Mouse (Mus musculus) gastrocnemius, postnatal 14 days (tissue): Measurements from ENCODE around the gene Tpsb2. TPM values are rescaled to one million over a fixed set of nuclear protein-coding genes. Genes with fewer than 3 reads are reported as not detected.
A peak's percentile ranks its signal among the peaks of the same experiment; 100 is the strongest.

Experiments
- DNase-seq: peaks from one replicate; pipeline ENCODE4 v3.0.0; 2021; ENCODE audit warnings: mixed read lengths
- intact Hi-C: fragments of 180-260 bp; cut with DNase I; formaldehyde crosslinking; loops from one replicate; pipeline ENCODE4 v1.15.1; 2025; ENCODE audit warnings: low total_unique reads
- long read RNA-seq, 2 experiments: library from polyadenylated mRNA; stranded (forward); transcript quantifications; one replicate each; pipeline ENCODE4 v2.0.0; 2021
- total RNA-seq, 2 experiments: library from RNA; stranded (reverse); gene quantifications; 2 replicates each; pipeline ENCODE4 v1.2.3; 2021

The Tpsb2 gene
- 10 to 100 TPM in 1 of 2 experiments, 1 to 10 TPM in 1; 9.4 to 12.6 TPM for total RNA-seq
- long read RNA-seq, experiment 1, partial matches to known transcripts = 0 of 5 reads
- long read RNA-seq, experiment 1, other reads (novel, unspliced or antisense) = 2 of 5 reads
- long read RNA-seq, experiment 2, transcript Tpsb2-203 (6 exons, 1,118 nt) = major isoform, 7 of 8 reads
- long read RNA-seq, experiment 2, partial matches to known transcripts = 1 of 8 reads
- long read RNA-seq, experiment 2, other reads (novel, unspliced or antisense) = 0 of 8 reads

DNA sequence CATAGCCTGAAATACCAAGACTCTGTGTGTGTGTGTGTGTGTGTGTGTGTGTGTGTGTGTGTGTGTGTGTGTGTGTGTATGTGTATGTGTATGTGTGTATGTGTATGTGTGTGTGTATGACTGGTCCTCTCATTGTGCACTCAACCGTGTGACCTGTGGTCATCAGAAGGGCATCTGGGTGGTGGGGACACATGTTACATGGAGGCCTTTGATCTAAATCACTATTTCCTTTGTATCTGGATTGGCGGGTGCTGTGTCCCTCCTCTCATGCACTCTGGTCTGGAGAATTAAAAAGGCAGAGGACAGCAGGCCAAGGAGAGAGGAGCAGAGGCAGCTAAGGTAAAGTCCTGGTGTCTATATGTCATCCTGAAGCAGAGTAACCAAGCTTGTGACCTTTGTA lies at the start of gene Tpsb2:
Gene Tpsb2, plus strand, starts transcription at position 301 of the 400 bp plus-strand sequence.
- no peak for DNase-seq
- intact Hi-C loops = no loop called here

DNA sequence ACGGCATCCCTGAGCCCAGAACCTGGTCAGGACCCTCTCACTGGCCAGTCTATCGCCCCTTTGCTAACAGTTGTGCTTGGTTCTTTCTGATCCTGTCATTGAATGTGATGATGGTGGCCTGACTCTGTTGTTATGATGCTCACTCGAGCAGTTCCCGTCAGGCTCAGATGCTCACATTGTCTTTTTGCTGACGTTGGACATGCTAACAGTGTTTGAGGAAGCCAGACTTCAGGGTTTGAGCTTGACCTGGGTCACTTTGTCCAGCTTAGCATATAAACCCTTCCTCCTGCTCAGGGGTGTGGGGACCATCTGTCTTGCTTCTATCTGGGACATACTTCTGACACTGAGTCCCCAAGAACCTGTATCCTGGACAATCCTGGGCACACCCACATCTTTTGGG lies 47.8 kb upstream of the Tpsb2 start, which contains the start of gene Prss29:
Gene Prss29, plus strand, starts transcription at position 301 of the 400 bp plus-strand sequence.
- DNase-seq = no peak
- intact Hi-C loops = no loop called here

DNA sequence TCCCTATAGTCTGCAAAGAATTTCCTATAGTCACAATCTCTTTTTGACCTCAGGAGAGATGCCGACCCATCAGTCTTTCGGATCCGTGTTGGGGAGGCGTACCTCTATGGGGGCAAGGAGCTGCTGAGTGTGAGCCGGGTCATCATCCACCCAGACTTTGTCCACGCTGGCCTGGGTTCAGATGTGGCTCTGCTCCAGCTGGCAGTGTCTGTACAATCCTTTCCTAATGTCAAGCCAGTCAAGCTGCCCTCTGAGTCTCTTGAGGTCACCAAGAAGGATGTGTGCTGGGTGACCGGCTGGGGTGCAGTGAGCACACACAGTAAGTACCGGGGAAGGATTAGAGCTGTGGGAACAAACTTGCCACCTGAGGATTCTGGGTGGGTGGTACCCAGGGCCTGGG lies 45.3 kb upstream of the Tpsb2 start:
- DNase-seq = no peak
- intact Hi-C loops = no loop called here

DNA sequence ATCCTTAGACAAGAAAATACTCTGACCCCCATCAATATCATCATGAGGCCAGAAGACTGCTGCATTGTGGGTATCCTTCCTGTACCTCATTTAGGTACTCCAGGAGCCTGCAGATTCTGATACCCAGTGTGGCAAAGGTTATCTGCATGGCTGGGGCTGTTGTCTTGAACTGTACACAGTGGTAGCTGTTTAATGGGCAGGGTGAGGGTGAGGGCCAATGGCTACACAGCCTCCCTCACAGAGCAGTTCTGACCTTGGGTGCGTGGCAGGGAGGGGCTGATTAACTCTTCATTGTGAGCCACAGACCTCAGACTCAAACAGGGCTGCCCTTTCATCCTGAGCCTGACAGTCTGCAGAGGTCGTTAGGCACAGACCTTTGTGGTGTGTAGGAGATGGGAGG lies 43.2 kb upstream of the Tpsb2 start:
- DNase-seq = no peak
- intact Hi-C loops = no loop called here

DNA sequence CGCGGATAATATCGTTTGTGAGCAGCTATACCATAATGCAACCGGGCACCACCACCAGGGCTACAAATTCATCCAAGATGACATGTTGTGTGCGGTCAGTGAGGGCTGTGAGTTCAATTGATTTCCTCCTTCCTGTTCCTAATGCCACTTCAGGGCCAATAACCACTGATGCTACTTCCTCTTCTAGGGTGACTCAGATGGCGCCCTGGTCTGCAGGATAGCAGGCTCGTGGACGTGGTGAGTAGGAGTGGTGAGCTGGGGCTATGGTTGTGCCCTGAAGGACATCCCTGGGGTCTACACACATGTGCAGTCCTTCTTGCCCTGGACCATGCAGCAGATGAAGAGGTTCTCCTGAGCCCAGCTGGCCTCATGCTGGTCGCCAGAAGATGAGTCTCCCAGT lies 33.8 kb upstream of the Tpsb2 start:
- intact Hi-C loops = loop anchor here (10.0 kb wide), 1 partner anchor 142 kb away; no protein-coding TSS in a partner anchor
- DNase-seq = no peak

DNA sequence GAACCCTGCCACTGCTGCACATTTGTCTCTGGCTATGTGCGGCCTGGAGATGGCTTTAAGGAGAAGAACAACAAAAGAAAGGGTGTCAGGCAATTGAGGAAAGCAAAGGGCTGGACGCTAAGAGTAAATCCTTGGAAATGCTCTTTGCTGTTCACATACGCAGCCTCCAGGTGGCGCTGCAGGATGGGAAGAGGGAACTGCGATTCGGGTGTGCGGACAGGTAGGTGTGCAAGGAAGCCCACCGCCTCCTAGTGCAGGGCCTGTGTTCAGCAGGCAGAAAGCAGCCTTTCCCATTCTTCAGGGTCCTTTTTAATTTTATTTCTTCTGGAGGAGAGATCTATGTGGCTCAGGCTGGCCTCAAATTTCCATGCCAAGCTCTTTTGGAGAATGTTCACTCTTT lies 32.2 kb upstream of the Tpsb2 start:
- DNase-seq = peak; percentile 33
- intact Hi-C loops = loop anchor here (10.0 kb wide), 1 partner anchor 141 kb away; no protein-coding TSS in a partner anchor

DNA sequence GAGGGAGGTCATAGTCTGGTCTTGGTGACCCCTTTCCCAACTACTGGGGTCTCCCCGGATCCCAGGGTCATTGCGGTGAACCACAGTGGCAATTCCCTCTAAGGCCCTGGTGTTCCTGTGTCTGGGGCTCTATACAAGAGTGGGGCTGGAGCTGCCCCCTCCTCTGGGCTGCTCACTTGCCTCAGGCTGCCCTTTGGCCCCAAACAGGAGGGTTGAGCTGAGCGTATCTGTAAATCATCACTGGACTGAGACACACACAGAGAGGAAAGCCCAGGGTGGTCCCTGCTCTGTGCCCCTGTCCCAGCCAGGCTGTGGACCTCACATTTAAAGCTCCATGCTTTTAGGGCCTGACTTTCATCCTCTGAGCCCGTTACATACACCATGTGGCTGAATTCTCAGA lies 27.9 kb upstream of the Tpsb2 start:
- intact Hi-C loops = loop anchor here (10.0 kb wide), 1 partner anchor 137 kb away; no protein-coding TSS in a partner anchor
- no peak for DNase-seq

DNA sequence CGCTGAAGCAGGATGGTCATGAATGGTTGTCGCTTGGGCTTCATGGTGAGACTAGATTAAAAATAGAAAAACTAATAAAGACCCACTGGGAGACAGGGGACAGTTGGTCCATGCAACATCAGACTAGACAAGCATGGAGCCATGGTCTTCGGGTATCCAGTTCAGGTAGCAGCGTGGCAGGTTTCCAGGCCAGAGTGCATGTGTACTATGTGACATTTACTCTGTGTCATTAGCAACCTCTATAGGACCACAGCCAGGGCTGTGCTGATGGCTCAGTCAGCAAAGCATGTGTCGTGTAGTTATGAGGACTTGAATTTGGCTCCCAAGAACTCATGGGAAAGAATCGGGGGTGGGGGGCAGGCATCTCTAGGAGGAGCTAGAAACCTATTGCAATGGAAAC lies 26.1 kb upstream of the Tpsb2 start:
- DNase-seq = no peak
- intact Hi-C loops = no loop called here

DNA sequence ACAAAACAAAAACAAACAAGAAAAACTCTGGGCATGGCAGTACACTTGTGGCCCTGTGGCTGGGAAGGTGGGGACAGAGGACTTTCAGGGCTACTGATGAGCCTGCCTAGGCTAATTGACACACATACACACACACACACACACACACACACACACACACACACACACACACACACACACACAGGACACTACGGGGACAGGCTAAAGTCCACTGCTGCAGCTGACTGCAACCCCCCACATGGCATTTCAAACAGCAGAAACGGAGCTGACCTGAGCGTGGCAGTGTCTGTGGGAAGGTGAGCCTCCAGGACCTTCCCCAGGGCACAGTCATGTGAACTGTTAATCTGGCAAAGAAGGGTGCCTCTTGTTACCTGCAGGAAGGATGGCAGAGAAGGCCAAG lies 24.6 kb upstream of the Tpsb2 start:
- DNase-seq = no peak
- intact Hi-C loops = no loop called here

DNA sequence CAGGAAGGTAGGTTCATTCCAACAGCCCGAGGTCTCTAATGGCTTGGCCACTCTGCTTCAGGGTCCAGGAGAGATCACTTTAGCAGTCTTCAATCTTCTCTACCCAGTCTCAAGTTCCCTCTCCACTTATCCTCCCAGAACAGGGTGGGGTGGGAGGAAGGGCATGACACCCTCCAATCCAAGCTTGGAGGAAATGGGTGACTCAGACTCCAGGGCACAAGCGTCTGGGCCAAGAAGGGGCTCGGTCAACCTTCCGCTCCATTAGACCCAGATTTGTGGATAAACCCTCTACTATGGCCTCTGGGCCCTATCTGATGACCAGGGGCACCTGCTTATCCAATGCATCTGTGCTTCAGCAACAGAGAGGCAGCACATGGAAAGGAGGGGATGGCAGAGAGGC lies 20.6 kb upstream of the Tpsb2 start, which contains the start of gene Tpsab1:
Gene Tpsab1, minus strand, starts transcription at position 101 of the 400 bp plus-strand sequence.
- intact Hi-C loops = no loop called here
- no peak for DNase-seq

DNA sequence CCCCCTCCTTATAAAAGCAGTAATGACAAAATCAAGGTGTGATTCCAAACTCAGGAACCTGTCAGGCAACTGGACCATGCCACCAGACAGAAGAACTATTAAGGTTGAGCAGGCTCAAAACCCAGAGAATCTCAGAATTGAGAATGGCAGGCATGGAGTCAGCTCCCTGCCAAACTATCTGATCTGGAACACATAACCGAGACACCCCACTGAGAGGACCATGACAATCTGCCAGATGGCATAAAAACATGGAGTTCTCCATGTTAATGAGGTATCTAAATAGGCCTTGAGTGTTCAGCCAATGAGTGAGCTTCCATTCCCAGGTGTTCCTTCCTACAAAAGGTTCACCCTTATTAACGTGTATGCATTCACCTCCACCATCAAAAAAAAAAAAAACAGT lies 4.8 kb upstream of the Tpsb2 start:
- no peak for DNase-seq
- intact Hi-C loops = no loop called here

DNA sequence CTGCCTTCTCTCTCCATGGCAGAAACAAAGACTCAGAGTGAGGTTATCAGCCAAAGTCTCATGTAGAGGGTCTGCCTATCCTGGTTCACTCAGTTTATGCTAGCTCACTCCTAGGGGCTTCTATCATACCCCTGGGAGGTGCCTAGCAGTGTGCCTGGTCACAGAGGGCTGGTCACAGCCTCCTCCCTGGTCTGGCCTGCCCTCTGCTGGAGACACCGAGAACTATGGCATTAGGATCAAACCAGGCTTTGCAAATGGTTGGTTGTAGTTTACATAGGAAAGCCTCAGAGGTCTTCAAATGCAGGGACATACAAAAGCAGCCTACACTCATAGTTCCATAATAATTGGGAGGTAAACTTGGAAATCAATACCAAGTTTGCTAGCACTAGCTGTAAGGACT lies 2.4 kb upstream of the Tpsb2 start:
- peak; percentile 34 for DNase-seq
- intact Hi-C loops = no loop called here

DNA sequence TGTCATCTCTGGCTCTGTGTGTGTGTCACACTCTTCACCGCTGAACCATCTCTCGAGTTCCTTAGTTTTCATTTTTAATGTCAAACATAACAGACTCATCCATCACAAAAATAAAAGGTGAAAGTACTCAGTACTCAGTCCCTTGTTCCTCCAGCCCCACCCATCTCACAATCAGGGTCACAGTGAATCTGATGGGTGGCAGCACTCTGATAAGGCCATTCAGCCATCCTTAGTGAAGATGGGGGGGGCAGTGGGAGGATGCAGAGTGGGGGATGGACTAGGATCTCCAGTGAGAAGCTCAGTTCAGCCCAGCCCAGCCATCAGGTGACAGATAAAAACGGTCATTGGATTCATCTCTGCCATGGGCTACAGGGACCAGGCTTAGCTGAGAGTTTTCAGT lies 2.9 kb downstream of the Tpsb2 start, which contains the start of gene Tpsg1:
Gene Tpsg1, plus strand, starts transcription at position 301 of the 400 bp plus-strand sequence.
- intact Hi-C loops = no loop called here
- DNase-seq = no peak

DNA sequence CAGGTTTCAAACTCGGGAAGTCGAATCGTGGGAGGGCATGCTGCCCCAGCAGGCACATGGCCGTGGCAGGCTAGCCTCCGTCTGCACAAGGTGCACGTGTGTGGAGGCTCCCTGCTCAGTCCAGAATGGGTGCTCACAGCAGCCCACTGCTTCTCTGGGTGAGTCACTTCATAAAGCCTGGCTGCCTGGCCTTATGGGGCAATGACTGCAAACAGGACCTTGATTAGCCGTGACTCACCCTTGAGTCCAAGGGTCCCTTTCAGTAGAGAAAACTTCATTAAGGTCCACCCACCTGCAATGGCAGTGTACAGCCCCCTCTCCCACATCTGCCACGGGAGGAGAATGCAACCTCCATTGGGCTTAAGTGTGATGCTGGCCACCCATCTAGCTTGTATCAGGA lies 6.4 kb downstream of the Tpsb2 start:
- DNase-seq = no peak
- intact Hi-C loops = no loop called here

DNA sequence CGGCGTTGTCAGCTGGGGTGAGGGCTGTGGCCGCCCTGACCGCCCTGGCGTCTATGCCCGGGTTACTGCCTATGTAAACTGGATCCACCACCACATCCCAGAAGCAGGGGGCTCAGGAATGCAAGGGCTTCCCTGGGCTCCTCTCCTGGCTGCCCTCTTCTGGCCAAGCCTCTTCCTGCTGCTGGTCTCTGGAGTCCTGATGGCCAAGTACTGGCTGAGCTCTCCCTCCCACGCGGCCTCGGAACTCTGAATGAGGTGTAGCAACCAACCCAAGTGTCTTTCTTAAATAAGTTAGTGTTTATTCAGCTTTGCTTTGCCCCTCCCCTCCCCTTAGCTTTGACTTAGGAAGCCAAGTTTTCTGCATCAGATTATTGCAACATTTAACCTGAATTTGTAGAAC lies 7.9 kb downstream of the Tpsb2 start:
- DNase-seq = no peak
- intact Hi-C loops = no loop called here

DNA sequence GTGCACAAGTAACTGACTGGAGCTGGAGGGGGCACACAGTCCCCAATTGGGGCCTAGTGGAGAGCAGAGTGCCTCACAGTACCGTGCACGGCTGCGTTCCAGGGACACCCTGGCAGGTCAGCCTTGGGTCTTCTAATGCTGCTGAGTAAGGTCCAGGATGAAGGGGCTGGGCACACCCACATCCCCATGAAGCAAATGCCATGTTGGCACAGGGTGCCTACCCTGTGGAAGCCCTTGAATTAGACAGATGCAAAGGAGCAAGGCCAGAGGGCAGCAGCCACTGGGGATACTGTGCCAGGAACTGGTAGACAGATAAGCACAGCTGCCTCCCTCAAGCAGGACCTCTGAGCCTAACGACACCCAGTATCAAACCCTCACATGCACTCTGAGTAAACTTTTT lies 28.4 kb downstream of the Tpsb2 start:
- no peak for DNase-seq
- intact Hi-C loops = no loop called here

DNA sequence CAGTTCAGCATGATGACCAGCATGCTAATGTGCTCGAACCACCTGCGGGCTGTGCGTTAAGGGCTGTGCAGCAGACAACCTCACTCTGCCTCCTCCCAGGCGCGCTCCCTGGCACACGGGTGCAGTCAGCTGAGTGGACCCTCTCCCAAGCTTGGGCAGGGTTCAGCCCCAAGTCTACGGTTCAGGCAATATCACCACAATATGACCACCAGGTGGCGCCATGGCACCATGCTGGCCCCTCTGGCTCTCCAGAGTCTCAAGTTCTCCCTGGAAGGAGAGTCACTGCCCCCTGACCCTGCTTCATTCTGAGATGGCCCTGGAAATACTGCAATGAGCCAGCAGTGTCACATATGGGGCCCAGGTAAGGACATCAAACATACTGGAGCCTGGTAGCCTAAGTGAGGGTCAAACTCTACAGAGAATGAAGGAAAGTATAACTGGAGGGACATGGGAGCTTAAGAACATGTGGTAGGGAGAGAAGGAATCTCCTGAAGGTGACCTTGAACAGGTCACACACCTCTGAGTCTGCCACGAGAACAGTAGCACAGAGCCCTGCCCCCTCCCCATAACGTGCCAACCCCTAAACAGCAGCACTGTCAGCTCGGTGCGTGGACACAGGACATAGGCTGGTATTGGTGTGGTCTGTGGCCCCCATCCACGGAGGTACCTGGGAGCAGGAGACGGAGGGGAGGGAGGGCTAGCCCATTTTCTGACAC lies 31.9 kb downstream of the Tpsb2 start:
- intact Hi-C loops = loop anchor here (2.0 kb wide), 1 partner anchor 73 kb away; no protein-coding TSS in a partner anchor
- peak; percentile 76 for DNase-seq

DNA sequence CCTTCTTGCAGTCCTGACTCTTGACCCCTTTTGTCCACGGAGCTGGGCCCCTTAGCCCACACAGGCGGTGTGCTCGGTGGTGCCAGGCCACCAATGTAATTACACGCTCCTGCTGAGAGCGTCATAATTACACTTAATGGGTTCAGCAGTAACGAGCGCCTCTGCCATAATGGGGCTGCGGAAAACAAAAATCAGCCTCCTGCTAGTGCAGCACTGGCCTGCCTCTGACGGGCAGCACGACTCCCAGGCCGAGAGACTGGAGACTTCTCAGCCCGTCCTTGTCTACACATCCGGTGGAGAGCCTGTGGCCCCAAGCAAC lies 32.4 kb downstream of the Tpsb2 start:
- no peak for DNase-seq
- intact Hi-C loops = loop anchor here (2.0 kb wide), 1 partner anchor 72 kb away; no protein-coding TSS in a partner anchor

DNA sequence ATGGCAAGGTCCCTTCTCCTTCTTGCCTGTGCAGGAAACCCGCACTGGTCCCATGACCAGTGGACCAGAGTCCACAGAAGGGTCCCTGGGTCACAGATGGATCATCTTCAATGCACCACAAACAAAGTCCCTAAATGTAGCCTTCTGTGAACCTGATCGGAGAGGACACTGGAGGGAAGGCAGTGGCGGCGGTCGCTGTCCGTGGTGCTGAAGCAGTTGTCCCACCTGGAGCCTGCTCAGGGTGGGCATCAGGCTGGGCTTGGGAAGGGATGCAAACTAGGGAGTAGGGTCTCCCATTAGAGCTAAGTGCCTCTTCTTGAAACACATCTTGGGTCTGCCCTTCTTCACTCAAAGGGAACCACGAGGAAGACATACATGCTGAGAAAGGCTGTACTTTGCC lies 34.3 kb downstream of the Tpsb2 start:
- DNase-seq = no peak

DNA sequence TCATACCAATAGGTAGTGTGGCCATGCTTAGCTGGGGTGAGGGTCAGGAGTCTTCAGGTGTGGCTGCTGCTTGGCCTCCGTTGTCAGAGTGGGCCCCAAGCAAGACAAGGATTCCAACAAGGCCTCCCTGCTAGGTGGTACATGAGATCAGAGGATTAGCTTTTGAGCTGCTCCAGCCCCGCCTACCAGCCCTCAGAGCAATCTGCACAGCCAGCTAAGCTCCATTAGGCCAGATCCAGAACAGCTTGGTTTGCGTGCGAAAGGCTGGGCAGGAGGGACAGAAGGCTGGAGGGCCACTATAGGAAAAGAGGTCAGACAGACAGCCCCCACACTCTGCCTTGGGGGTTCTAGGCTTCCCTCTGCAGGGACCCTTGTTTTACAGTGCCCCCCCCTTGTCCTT lies 35.4 kb downstream of the Tpsb2 start:
- intact Hi-C loops = loop anchor here (10.0 kb wide), 1 partner anchor 293 kb away; no protein-coding TSS in a partner anchor
- no peak for DNase-seq

More for the DNA sequence above, 34.3 kb downstream of the Tpsb2 start:
- intact Hi-C loops = loop anchor here (10.0 kb wide), 1 partner anchor 294 kb away; no protein-coding TSS in a partner anchor

DNA sequence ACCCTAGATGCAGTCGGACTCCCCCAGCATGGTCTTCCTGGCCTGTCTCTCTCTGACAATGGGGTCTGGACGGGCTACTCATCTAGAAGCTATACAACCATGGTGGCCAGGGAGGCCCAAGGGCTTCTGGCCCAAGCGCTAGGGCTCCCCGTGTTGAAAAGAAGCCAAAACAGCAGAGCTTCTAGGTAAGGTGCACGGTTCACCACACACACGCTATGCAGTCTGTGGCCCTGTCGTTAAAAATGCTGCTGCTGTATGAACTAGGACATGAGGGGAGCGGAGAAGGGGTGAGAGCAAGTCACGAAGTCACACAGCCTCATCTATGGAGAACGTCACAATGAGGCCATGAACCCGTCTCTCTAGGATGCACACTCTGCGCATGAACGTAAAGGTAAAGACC lies 36.1 kb downstream of the Tpsb2 start:
- DNase-seq = no peak
- intact Hi-C loops = loop anchor here (10.0 kb wide), 1 partner anchor 293 kb away; no protein-coding TSS in a partner anchor
